Mouse (Mus musculus) G1E (cell line): ENCODE results near the gene Kif5c. TPM values are rescaled to one million over a fixed set of nuclear protein-coding genes. Genes with fewer than 3 reads are reported as not detected.
A peak's percentile ranks its signal among the peaks of the same experiment; 100 is the strongest.

Experiments
- ATAC-seq: 2 replicates; pipeline ENCODE4 v1.8.0; 2016; ENCODE audit warnings: mild to moderate bottlenecking; ENCODE audit not compliant: insufficient number of reproducible peaks, poor library complexity, low FRiP score, severe bottlenecking; ENCODE audit errors: extremely low read depth
- DNase-seq: peaks from one replicate; pipeline ENCODE4 v3.0.0; 2012; ENCODE audit warnings: low spot score
- H3K27me3 ChIP-seq: 2 replicates; pipeline ENCODE4 v1.6.1; 2012; ENCODE audit warnings: mild to moderate bottlenecking, low read length, inconsistent platforms; ENCODE audit not compliant: insufficient read depth
- H3K36me3 ChIP-seq: replicated peaks from 2 replicates; pipeline ENCODE3; 2012; ENCODE audit warnings: mild to moderate bottlenecking, inconsistent platforms
- H3K4me1 ChIP-seq: 2 replicates; pipeline ENCODE4 v1.6.1; 2012; ENCODE audit warnings: low read depth, low read length, inconsistent platforms, mixed read lengths; ENCODE audit not compliant: insufficient read depth
- H3K4me3 ChIP-seq: 2 replicates; pipeline ENCODE4 v1.5.1; 2012; ENCODE audit warnings: low read depth, mild to moderate bottlenecking, inconsistent platforms, low read length, moderate library complexity, mixed read lengths
- H3K9me3 ChIP-seq: replicated peaks from 2 replicates; pipeline ENCODE4 v1.6.1; 2012; ENCODE audit warnings: inconsistent platforms
- CTCF ChIP-seq: IDR thresholded peaks from 2 replicates; pipeline ENCODE4 v1.5.1; 2012; ENCODE audit warnings: low read depth, low read length, inconsistent platforms, mixed read lengths
- GATA1 ChIP-seq: IDR thresholded peaks from 2 replicates; pipeline ENCODE4 v1.6.1; 2012; ENCODE audit warnings: borderline replicate concordance, low read length, inconsistent platforms, mixed read lengths
- GATA2 ChIP-seq: IDR thresholded peaks from 2 replicates; pipeline ENCODE4 v1.6.1; 2012; ENCODE audit warnings: low read depth, low read length, inconsistent platforms, borderline replicate concordance
- POLR2AphosphoS5 ChIP-seq: IDR thresholded peaks from 2 replicates; pipeline ENCODE4 v1.6.1; 2012; ENCODE audit warnings: low read depth, low read length, inconsistent platforms; ENCODE audit not compliant: insufficient replicate concordance
- TAL1 ChIP-seq: conservative IDR thresholded peaks from 2 replicates; pipeline ENCODE4 v1.6.1; 2012; ENCODE audit warnings: low read depth, low read length, inconsistent platforms, mixed read lengths
- polyA plus RNA-seq: library from polyadenylated mRNA; stranded (reverse); fragments of >175 nt; gene quantifications from 2 replicates; pipeline ENCODE4 v1.2.3, GENCODE M21; 2012
- total RNA-seq, 2 experiments: library from RNA; stranded (forward) in 1 of 2; stranded (reverse) in 1 of 2; fragments of 200-1000 nt in 1 of 2; fragments of >200 nt in 1 of 2; fragmentation: Nextera tagmentation in 1 of 2; gene quantifications; 2 replicates each; pipeline ENCODE4 v1.2.3; 2014 to 2017

The Kif5c gene
- total and polyA plus RNA-seq, 3 experiments: 0.02 to 1.8 (median 1.5) TPM

- H3K4me3 ChIP-seq: no peak overlapping the region
- no peak for DNase-seq
These were observed 128.6 kb downstream of the Kif5c start for GRCm38 (mm10) chr2:49747670-49748069.

GRCm38 (mm10) chr2:49748628-49749342 is 129.7 kb downstream of the Kif5c start:
- TF ChIP-seq POLR2AphosphoS5 (no peak), CTCF (peak; percentile 49), GATA1 (no peak)
- no peak for DNase-seq

More at GRCm38 (mm10) chr2:49747670-49748069, 128.6 kb downstream of the Kif5c start:
- no peak for ATAC-seq
- TF ChIP-seq CTCF: no peak
- no peak for TF ChIP-seq TAL1
- TF ChIP-seq GATA2: no peak
- no peak for TF ChIP-seq GATA1
- TF ChIP-seq POLR2AphosphoS5: no peak
- Histone ChIP-seq H3K9me3 (no peaks in the 10 kb centered on the region), H3K4me1 (no peaks in the 10 kb centered on the region), H3K27me3 (peaks cover 2% of the 10 kb centered on the region; the same call in 1 of the 2 replicates), H3K36me3 (no peaks in the 10 kb centered on the region)

GRCm38 (mm10) chr2:49749730-49750576 is 130.9 kb downstream of the Kif5c start:
- Histone ChIP-seq H3K4me1 (no peaks in the 10 kb centered on the region), H3K4me3 (no peak overlapping the region), H3K27me3 (peaks cover 2% of the 10 kb centered on the region; the same call in 1 of the 2 replicates), H3K9me3 (no peaks in the 10 kb centered on the region), H3K36me3 (no peaks in the 10 kb centered on the region)
- no peak for TF ChIP-seq TAL1
- no peak for TF ChIP-seq CTCF
- TF ChIP-seq GATA2: no peak
- TF ChIP-seq GATA1: no peak
- no peak for TF ChIP-seq POLR2AphosphoS5
- no peak for ATAC-seq
- no peak for DNase-seq

More at GRCm38 (mm10) chr2:49748628-49749342, 129.7 kb downstream of the Kif5c start:
- Histone ChIP-seq H3K4me3 (no peak overlapping the region), H3K4me1 (no peaks in the 10 kb centered on the region), H3K36me3 (no peaks in the 10 kb centered on the region), H3K9me3 (no peaks in the 10 kb centered on the region), H3K27me3 (peaks cover 2% of the 10 kb centered on the region; the same call in 1 of the 2 replicates)
- no peak for ATAC-seq

- no peak for DNase-seq
- Histone ChIP-seq H3K36me3 (no peaks in the 10 kb centered on the region), H3K27me3 (no peaks in the 10 kb centered on the region), H3K9me3 (no peaks in the 10 kb centered on the region), H3K4me3 (no peak overlapping the region), H3K4me1 (no peaks in the 10 kb centered on the region)
- ATAC-seq: no peak
- TF ChIP-seq GATA2 (no peak), TAL1 (no peak), CTCF (no peak), POLR2AphosphoS5 (no peak), GATA1 (no peak)
These were observed 132.6 kb downstream of the Kif5c start for GRCm38 (mm10) chr2:49751544-49752210.

GRCm38 (mm10) chr2:49752211-49752607 is 133.1 kb downstream of the Kif5c start:
- no peaks in the 10 kb centered on the region for H3K4me1 ChIP-seq
- TF ChIP-seq POLR2AphosphoS5 (no peak), GATA1 (no peak), GATA2 (no peak)
- H3K9me3 ChIP-seq: no peaks in the 10 kb centered on the region
- no peak for ATAC-seq
- H3K27me3 ChIP-seq: peaks cover 2% of the 10 kb centered on the region; the same call in 1 of the 2 replicates
- H3K36me3 ChIP-seq: no peaks in the 10 kb centered on the region
- no peak overlapping the region for H3K4me3 ChIP-seq
- no peak for DNase-seq

GRCm38 (mm10) chr2:49753062-49753461 is 134.0 kb downstream of the Kif5c start:
- DNase-seq: no peak
- H3K36me3 ChIP-seq: no peaks in the 10 kb centered on the region
- no peaks in the 10 kb centered on the region for H3K9me3 ChIP-seq

More at GRCm38 (mm10) chr2:49753062-49753461, 134.0 kb downstream of the Kif5c start:
- no peak for TF ChIP-seq TAL1
- no peak for TF ChIP-seq GATA2
- TF ChIP-seq CTCF: no peak
- TF ChIP-seq GATA1: no peak
- TF ChIP-seq POLR2AphosphoS5: no peak
- no peak for ATAC-seq
- Histone ChIP-seq H3K27me3 (peaks cover 3% of the 10 kb centered on the region; the same call in 1 of the 2 replicates), H3K4me3 (no peak overlapping the region), H3K4me1 (no peaks in the 10 kb centered on the region)
